Mouse (Mus musculus): ENCODE measurements around the gene Myo1c. TPM values are rescaled to one million over a fixed set of nuclear protein-coding genes. Genes with fewer than 3 reads are reported as not detected.
A peak's percentile ranks its signal among the peaks of the same experiment; 100 is the strongest.

Myo1c gene
- polyA plus RNA-seq, 1 experiment = 166 TPM

DNA sequence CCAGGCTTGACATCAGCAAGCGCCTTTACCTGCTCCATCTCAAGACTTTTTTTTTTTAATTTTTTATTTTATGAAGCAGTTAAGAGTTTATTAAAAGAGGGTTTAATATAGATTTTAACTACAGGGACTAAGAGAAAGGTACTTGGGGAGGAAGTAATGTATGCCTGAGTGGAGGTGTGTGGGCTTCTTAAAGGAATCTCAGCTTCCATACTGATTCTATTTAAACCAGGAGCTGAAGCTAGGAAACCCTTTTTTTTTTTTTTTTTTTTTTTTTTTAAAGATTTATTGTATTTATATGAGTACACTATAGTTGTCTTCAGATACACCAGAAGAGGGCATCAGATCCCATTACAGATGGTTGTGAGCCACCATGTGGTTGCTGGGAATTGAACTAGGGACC lies 35.5 kb upstream of the Myo1c start:
- H3K79me3 ChIP-seq (ENCODE audit: low read depth) = peaks cover 1% of the 10 kb centered on the region
- peaks cover 79% of the 10 kb centered on the region for H3K36me3 ChIP-seq (ENCODE audit: control insufficient read depth, insufficient read depth)
- no peak overlapping the region for H3ac ChIP-seq (ENCODE audit: control insufficient read depth, insufficient read length, low read depth)
- no peaks in the 10 kb centered on the region for H3K27me3 ChIP-seq (ENCODE audit: control insufficient read depth, insufficient read depth, insufficient read length)
- H3K4me3 ChIP-seq (ENCODE audit: insufficient read depth, poor library complexity, severe bottlenecking) = no peak overlapping the region
- no peak for TF ChIP-seq USF1 (IDR thresholded peaks at IDR 0.05; ENCODE audit: low read depth)
- no peak for TF ChIP-seq MAX (IDR thresholded peaks at IDR 0.05)
- TF ChIP-seq FOSL1 (IDR thresholded peaks at IDR 0.05; ENCODE audit: insufficient read depth, low read length, poor library complexity, severe bottlenecking) = no peak
- TF ChIP-seq MYOD1 (IDR thresholded peaks at IDR 0.05; ENCODE audit: control insufficient read depth, insufficient read length, low read depth) = no peak
- no peak for TF ChIP-seq CTCF (IDR thresholded peaks at IDR 0.05; ENCODE audit: control insufficient read depth, insufficient read depth, insufficient read length)
- TF ChIP-seq CEBPB (IDR thresholded peaks at IDR 0.05; ENCODE audit: low read depth) = no peak
- TF ChIP-seq MYOG (IDR thresholded peaks at IDR 0.05; ENCODE audit: control insufficient read depth, extremely low read depth, insufficient read length) = no peak
- H3K79me2 ChIP-seq (ENCODE audit: control insufficient read depth, insufficient read depth) = no peaks in the 10 kb centered on the region

DNA sequence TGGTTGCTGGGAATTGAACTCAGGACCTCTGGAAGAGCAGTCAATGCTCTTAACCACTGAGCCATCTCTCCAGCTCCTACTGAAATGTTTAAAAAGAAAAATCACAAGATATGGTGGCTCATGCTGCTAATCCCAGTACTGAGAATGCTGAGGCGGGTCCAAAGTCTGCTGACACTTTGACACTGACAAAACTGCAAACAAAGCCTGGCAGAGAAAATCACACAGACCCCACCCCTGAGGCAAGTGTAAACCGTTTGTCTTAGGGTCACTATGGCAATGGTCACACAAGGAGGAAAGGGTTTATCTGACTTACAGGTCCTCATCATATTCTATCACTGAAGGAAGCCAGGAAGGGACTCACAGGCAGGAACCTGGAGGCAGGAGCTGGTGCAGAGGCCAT lies 34.7 kb upstream of the Myo1c start:
- H3K79me3 ChIP-seq (ENCODE audit: low read depth) = peaks cover 1% of the 10 kb centered on the region
- no peak overlapping the region for H3K4me3 ChIP-seq (ENCODE audit: insufficient read depth, poor library complexity, severe bottlenecking)
- no peaks in the 10 kb centered on the region for H3K79me2 ChIP-seq (ENCODE audit: control insufficient read depth, insufficient read depth)
- H3K36me3 ChIP-seq (ENCODE audit: control insufficient read depth, insufficient read depth) = peaks cover 77% of the 10 kb centered on the region
- H3K27me3 ChIP-seq (ENCODE audit: control insufficient read depth, insufficient read depth, insufficient read length) = no peaks in the 10 kb centered on the region
- H3ac ChIP-seq (ENCODE audit: control insufficient read depth, insufficient read length, low read depth) = no peak overlapping the region
- TF ChIP-seq MYOG (IDR thresholded peaks at IDR 0.05; ENCODE audit: control insufficient read depth, extremely low read depth, insufficient read length) (no peak), CEBPB (IDR thresholded peaks at IDR 0.05; ENCODE audit: low read depth) (no peak), FOSL1 (IDR thresholded peaks at IDR 0.05; ENCODE audit: insufficient read depth, low read length, poor library complexity, severe bottlenecking) (no peak), MYOD1 (IDR thresholded peaks at IDR 0.05; ENCODE audit: control insufficient read depth, insufficient read length, low read depth) (no peak), MAX (IDR thresholded peaks at IDR 0.05) (no peak), USF1 (IDR thresholded peaks at IDR 0.05; ENCODE audit: low read depth) (no peak), CTCF (IDR thresholded peaks at IDR 0.05; ENCODE audit: control insufficient read depth, insufficient read depth, insufficient read length) (no peak)

DNA sequence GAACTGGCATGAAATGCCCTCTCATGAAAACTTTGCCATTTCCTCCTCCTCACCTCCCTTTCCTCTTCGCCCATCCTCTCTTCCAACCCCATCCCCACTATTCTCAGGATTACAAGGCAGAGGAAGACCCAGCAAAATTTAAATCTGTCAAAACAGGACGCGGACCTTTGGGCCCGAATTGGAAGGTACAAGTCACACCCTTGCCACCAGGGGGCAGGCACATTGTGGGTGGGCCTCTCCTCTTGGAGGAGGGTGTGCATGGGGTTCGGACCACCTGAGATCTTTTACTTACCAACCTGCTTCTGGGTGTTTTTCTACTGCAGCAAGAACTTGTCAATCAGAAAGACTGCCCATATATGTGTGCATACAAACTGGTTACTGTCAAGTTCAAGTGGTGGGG lies 31.2 kb upstream of the Myo1c start:
- Histone ChIP-seq H3K36me3 (ENCODE audit: control insufficient read depth, insufficient read depth) (peaks cover 75% of the 10 kb centered on the region), H3K79me3 (ENCODE audit: low read depth) (peaks cover 2% of the 10 kb centered on the region), H3K79me2 (ENCODE audit: control insufficient read depth, insufficient read depth) (no peaks in the 10 kb centered on the region), H3ac (ENCODE audit: control insufficient read depth, insufficient read length, low read depth) (no peak overlapping the region), H3K27me3 (ENCODE audit: control insufficient read depth, insufficient read depth, insufficient read length) (no peaks in the 10 kb centered on the region), H3K4me3 (ENCODE audit: insufficient read depth, poor library complexity, severe bottlenecking) (no peak overlapping the region)
- TF ChIP-seq MYOD1 (IDR thresholded peaks at IDR 0.05; ENCODE audit: control insufficient read depth, insufficient read length, low read depth) = no peak
- TF ChIP-seq MYOG (IDR thresholded peaks at IDR 0.05; ENCODE audit: control insufficient read depth, extremely low read depth, insufficient read length) = no peak
- TF ChIP-seq FOSL1 (IDR thresholded peaks at IDR 0.05; ENCODE audit: insufficient read depth, low read length, poor library complexity, severe bottlenecking) = no peak
- no peak for TF ChIP-seq CEBPB (IDR thresholded peaks at IDR 0.05; ENCODE audit: low read depth)
- peak; percentile 10 for TF ChIP-seq CTCF (IDR thresholded peaks at IDR 0.05; ENCODE audit: control insufficient read depth, insufficient read depth, insufficient read length)

DNA sequence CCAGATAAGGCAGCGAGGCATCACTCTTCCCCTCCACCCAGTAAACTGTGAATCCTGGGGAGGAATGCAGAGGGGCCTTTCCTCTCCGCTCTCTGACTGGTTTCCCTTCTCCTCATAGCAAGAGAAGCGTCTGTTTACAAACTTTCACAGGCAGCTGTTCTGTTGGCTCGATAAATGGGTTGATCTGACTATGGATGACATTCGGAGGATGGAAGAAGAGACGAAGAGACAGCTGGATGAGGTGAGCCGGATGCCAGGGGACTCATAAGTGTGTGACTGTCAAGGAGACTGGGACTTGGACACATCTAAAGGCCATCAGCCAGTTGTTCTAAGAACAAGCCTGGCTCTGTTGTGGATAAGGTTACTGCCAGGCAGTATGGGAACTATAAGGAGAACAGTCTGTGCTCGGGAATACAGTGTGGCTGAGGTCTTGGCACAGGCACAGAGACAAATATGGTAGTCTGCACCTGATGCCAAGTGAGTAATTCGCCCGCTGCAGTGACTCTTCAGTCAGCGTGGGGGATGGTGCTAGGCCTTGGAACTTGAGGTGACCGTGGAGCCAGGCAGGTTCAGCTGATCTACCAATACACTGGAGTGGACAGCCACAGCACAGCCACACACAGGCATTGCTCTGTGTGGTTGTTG lies 30.0 kb upstream of the Myo1c start:
- Histone ChIP-seq H3K79me2 (ENCODE audit: control insufficient read depth, insufficient read depth) (no peaks in the 10 kb centered on the region), H3K36me3 (ENCODE audit: control insufficient read depth, insufficient read depth) (peaks cover 74% of the 10 kb centered on the region), H3ac (ENCODE audit: control insufficient read depth, insufficient read length, low read depth) (no peak overlapping the region), H3K27me3 (ENCODE audit: control insufficient read depth, insufficient read depth, insufficient read length) (no peaks in the 10 kb centered on the region), H3K79me3 (ENCODE audit: low read depth) (peaks cover 2% of the 10 kb centered on the region), H3K4me3 (ENCODE audit: insufficient read depth, poor library complexity, severe bottlenecking) (no peak overlapping the region)
- TF ChIP-seq MYOG (IDR thresholded peaks at IDR 0.05; ENCODE audit: control insufficient read depth, extremely low read depth, insufficient read length) (no peak), MYOD1 (IDR thresholded peaks at IDR 0.05; ENCODE audit: control insufficient read depth, insufficient read length, low read depth) (peak; percentile 21)

DNA sequence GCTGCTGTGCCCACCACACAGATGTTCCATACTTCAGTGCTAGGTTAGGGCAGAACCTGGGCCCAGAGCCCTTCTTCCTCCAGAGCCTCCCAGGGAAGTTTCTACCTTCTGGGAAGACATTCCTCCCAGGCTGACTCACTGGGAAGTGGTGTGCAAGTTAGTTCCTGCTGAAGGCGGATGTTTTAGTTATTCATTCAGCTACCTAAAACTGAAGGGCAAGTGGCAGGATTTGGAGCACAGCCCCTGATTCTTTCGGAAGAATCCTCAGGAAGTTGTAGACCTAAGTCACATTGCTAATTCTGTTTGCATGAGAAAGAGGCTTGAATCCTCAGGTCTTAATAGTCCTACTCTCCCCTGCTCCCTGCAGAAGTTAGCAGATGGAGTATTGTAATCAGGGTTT lies 28.9 kb upstream of the Myo1c start:
- no peak for TF ChIP-seq MYOG (IDR thresholded peaks at IDR 0.05; ENCODE audit: control insufficient read depth, extremely low read depth, insufficient read length)
- no peak for TF ChIP-seq FOSL1 (IDR thresholded peaks at IDR 0.05; ENCODE audit: insufficient read depth, low read length, poor library complexity, severe bottlenecking)
- TF ChIP-seq CEBPB (IDR thresholded peaks at IDR 0.05; ENCODE audit: low read depth) = no peak
- no peak for TF ChIP-seq MAX (IDR thresholded peaks at IDR 0.05)
- no peak for TF ChIP-seq USF1 (IDR thresholded peaks at IDR 0.05; ENCODE audit: low read depth)
- no peak for TF ChIP-seq CTCF (IDR thresholded peaks at IDR 0.05; ENCODE audit: control insufficient read depth, insufficient read depth, insufficient read length)
- TF ChIP-seq MYOD1 (IDR thresholded peaks at IDR 0.05; ENCODE audit: control insufficient read depth, insufficient read length, low read depth) = no peak
- Histone ChIP-seq H3ac (ENCODE audit: control insufficient read depth, insufficient read length, low read depth) (no peak overlapping the region), H3K4me3 (ENCODE audit: insufficient read depth, poor library complexity, severe bottlenecking) (no peak overlapping the region), H3K36me3 (ENCODE audit: control insufficient read depth, insufficient read depth) (peaks cover 74% of the 10 kb centered on the region), H3K27me3 (ENCODE audit: control insufficient read depth, insufficient read depth, insufficient read length) (no peaks in the 10 kb centered on the region), H3K79me2 (ENCODE audit: control insufficient read depth, insufficient read depth) (no peaks in the 10 kb centered on the region), H3K79me3 (ENCODE audit: low read depth) (peaks cover 2% of the 10 kb centered on the region)

All from C2C12 (cell line).